ENCODE assay signal across 8 mouse cellular contexts in the genomic region with DNA sequence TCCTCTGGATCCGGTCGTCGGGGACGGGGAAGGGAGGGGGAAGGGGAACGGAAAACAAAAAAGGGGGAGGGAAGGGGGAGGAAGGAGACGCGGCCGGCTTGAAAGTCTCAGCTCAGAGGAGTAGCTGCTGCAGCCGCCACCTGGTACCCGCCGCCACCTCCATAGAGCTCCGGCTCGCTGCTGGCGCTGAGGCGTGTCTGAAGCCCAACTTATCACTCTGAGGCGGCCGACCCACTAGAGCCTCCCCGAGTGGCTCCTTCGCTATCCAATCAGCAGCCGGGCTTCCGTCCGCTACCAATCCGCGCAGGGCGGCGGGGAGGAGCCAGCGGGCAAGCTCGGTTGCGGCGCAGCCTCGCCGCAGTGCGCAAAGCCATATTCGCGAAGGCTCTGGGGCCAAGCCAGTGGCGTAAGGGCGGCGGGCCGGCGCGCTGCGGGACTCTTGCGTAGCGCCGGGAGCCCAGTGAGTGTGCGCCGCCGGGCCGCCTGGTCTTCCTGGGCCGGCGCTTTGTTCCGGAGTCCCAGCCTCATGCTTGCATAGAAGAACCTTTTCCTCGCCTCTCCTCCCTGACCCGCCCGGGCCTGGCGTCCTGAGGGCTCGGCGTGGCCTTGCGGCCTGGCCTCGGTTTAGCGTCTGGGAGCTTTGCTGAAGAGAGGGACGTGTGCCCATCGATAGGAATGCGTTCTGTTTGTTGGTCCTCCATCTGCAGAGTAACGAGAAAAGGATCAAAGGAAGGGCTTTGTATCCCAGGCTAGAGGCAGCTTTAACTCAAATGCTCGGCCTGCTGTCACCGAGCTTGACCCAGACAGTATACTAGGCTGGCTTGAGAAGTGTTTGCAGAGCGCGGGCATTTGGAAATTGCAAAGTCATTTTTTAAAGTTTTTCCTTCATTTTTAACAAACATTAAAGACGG. TPM values are rescaled to one million over a fixed set of nuclear protein-coding genes. Genes with fewer than 3 reads are reported as not detected.
DNase-seq lines count a peak whose midpoint lies in the region; ATAC-seq lines count a peak whose summit lies in the region.

A gene (minus strand): TSS at position 209 of the 911 bp plus-strand sequence.

- peaks cover 22% of the 10 kb centered on the region for H3K4me1 ChIP-seq in hindbrain, embryonic 16.5 days (ENCODE audit: control insufficient read depth, insufficient read depth, low read depth, low read length)

- peak within 1 kb of the TSS; percentile 70 for H3K4me2 ChIP-seq in hindbrain, embryonic 16.5 days (ENCODE audit: low read length)

- peaks cover 24% of the 10 kb centered on the region for H3K36me3 ChIP-seq in hindbrain, embryonic 16.5 days (ENCODE audit: control insufficient read depth, insufficient read depth, low read length)
- peaks cover 28% of the 10 kb centered on the region for H3K36me3 ChIP-seq in macrophage (ENCODE audit: inconsistent target)

- H3K9ac ChIP-seq in hindbrain, embryonic 16.5 days (ENCODE audit: low read depth, low read length): peak within 1 kb of the TSS; percentile 89

- peak within 1 kb of the TSS; percentile 98 for H3K27ac ChIP-seq in hindbrain, embryonic 16.5 days (ENCODE audit: low read depth, low read length)
- peak within 1 kb of the TSS; percentile 81 for H3K27ac ChIP-seq in macrophage

- WGBS in hindbrain, embryonic 16.5 days: 1% methylated on average over 65 of the region's 70 CpGs
- WGBS in macrophage (ENCODE audit: missing documents): 2% methylated on average over 61 of the region's 70 CpGs

- ATAC-seq in hindbrain, embryonic 16.5 days: peak; percentile 99

- H3K27me3 ChIP-seq in hindbrain, embryonic 16.5 days (replicated peaks; ENCODE audit: control insufficient read depth, insufficient read depth, low read length): no peaks in the 10 kb centered on the region

- DNase-seq in WW6 (ENCODE audit: low read depth, low spot score): peak; percentile 90
- DNase-seq in cerebellum, postnatal 4 days (ENCODE audit: low spot score in 2 of 2): peak; percentile 97 to 98
- DNase-seq in gastrocnemius, adult 18-20 months (ENCODE audit: low spot score): peak; percentile 98
- DNase-seq in left cerebral cortex, adult 18-20 months (ENCODE audit: low spot score in 2 of 2): peak; percentile 98 to 100
- peak; percentile 100 for DNase-seq in right cerebral cortex, adult 18-20 months
- DNase-seq in urinary bladder, postnatal 10 days (ENCODE audit: low spot score): peak; percentile 90

- H3K79me2 ChIP-seq in macrophage (ENCODE audit: inconsistent target): peaks cover 39% of the 10 kb centered on the region

- no peaks in the 10 kb centered on the region for H3K9me3 ChIP-seq in hindbrain, embryonic 16.5 days (ENCODE audit: control insufficient read depth, low read length)

- peak within 1 kb of the TSS; percentile 73 for H3K4me3 ChIP-seq in hindbrain, embryonic 16.5 days (ENCODE audit: low read length)
- peak within 1 kb of the TSS; percentile 92 for H3K4me3 ChIP-seq in macrophage (ENCODE audit: inconsistent target)

RNA-seq across cellular contexts. Expression of the gene that starts here (rescaled TPM):
- 100 to 1,000 TPM; 747 to 765 TPM for total RNA-seq in gastrocnemius, adult 18-20 months (2021)
- polyA plus RNA-seq in hindbrain, embryonic 16.5 days (2015; fragmentation: Nextera tagmentation; extraction: Ambion mirVana): 893 and 1,080 TPM in 2 replicates
- total RNA-seq in left cerebral cortex, adult 18-20 months (2021): 100 to 1,000 TPM; 615 to 634 TPM
- 1,000 to 10,000 TPM in 7 of 26 experiments, 100 to 1,000 TPM in 19; 537 to 1,562 (median 775) TPM for total RNA-seq in macrophage (2018; cell fraction: chromatin; rRNA removed)
- 100 to 1,000 TPM; 370 to 672 (median 491) TPM for total RNA-seq in macrophage (2018; cell fraction: cytosol; rRNA removed)
- 100 to 1,000 TPM; 455 to 968 (median 653) TPM for total RNA-seq in macrophage (2018; cell fraction: nucleus; rRNA removed)
- polyA plus RNA-seq in macrophage (2018): 339 to 673 TPM (median 528 TPM) in 3 replicates

Comparison
In these comparisons a context has a peak if more than half of its experiments do, and no peak if none do; other contexts are left out.
1. Peak in every context shown above with its lines: DNase-seq, ATAC-seq, H3K4me3 ChIP-seq and H3K27ac ChIP-seq.